Mouse (Mus musculus) forebrain, embryonic 12.5 days (tissue): ENCODE results near the gene Upp2. TPM values are rescaled to one million over a fixed set of nuclear protein-coding genes. Genes with fewer than 3 reads are reported as not detected.

Source experiments
- ATAC-seq: fragments of 200-750 bp; cut with Nextera tagmentation; 2 replicates; pipeline ENCODE4 v1.8.0; 2017; ENCODE audit warnings: moderate TSS enrichment; ENCODE audit not compliant: low FRiP score
- H3K27ac ChIP-seq: fragments of 300-500 bp; sonication (generic); 2 replicates; pipeline ENCODE4 v1.5.1; 2016; ENCODE audit warnings: mild to moderate bottlenecking
- H3K27me3 ChIP-seq: fragments of 300-500 bp; sonication (generic); 2 replicates; pipeline ENCODE4 v1.6.1; 2016; ENCODE audit warnings: mild to moderate bottlenecking
- H3K36me3 ChIP-seq: fragments of 300-500 bp; sonication (generic); replicated peaks from 2 replicates; pipeline ENCODE4 v1.6.1; 2016; ENCODE audit warnings: mild to moderate bottlenecking
- H3K4me1 ChIP-seq: fragments of 300-500 bp; sonication (generic); 2 replicates; pipeline ENCODE4 v1.6.1; 2016
- H3K4me2 ChIP-seq: fragments of 300-500 bp; sonication (generic); 2 replicates; pipeline ENCODE4 v1.6.1; 2016; ENCODE audit warnings: mild to moderate bottlenecking, moderate library complexity
- H3K4me3 ChIP-seq: fragments of 300-500 bp; sonication (generic); replicated peaks from 2 replicates; pipeline ENCODE4 v1.5.1; 2016; ENCODE audit warnings: mild to moderate bottlenecking
- H3K9ac ChIP-seq: fragments of 300-500 bp; sonication (generic); 2 replicates; pipeline ENCODE4 v1.6.1; 2016; ENCODE audit warnings: mild to moderate bottlenecking
- H3K9me3 ChIP-seq: fragments of 300-500 bp; sonication (generic); 2 replicates; pipeline ENCODE4 v1.6.1; 2016
- WGBS: fragments of 180-500 bp; shearing (Covaris S2); methylation state at CpG from one replicate; pipeline ENCODE4 v1.1.7; 2016; 5-methylcytosine and 5-hydroxymethylcytosine counted together
- polyA plus RNA-seq: library from polyadenylated mRNA; unstranded; fragments of >200 nt; fragmentation: Nextera tagmentation; extraction: Ambion mirVana; gene quantifications from 2 replicates; pipeline ENCODE4 v1.2.1, GENCODE M21; 2016

Upp2 gene
- polyA plus RNA-seq, 1 experiment from 2014 or later, result 7.5 TPM

DNA sequence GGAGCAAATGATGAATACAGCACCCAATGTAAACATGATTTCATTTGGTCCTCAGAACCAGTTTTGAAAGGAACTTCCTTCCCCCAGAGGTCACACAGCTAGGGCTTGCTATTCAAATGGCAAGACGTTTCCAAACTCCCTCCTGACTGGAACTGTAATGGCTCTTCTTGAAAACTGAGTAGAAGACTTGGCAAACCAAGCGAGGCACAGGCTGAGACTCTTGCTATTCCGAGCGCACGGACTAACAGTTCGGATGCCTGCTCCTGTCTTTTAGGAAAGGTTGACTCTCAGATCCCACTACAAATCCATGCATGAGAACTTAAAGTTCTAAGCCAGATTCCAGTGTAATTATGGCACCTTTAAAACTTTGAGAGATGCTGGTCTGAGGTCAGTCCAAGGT is 136.5 kb downstream of the Upp2 start:
- no peaks in the 10 kb centered on the region for H3K36me3 ChIP-seq
- no peak overlapping the region for H3K4me2 ChIP-seq
- 90% methylated on average over 6 of the region's 6 CpGs for WGBS
- H3K9ac ChIP-seq, result no peak overlapping the region
- no peaks in the 10 kb centered on the region for H3K27me3 ChIP-seq
- peaks cover 2% of the 10 kb centered on the region for H3K4me1 ChIP-seq
- no peaks in the 10 kb centered on the region for H3K9me3 ChIP-seq
- ATAC-seq, result no peak
- H3K27ac ChIP-seq, result no peak overlapping the region
- no peak overlapping the region for H3K4me3 ChIP-seq

- Histone ChIP-seq H3K27ac (no peak overlapping the region), H3K36me3 (no peaks in the 10 kb centered on the region), H3K4me3 (no peak overlapping the region), H3K27me3 (no peaks in the 10 kb centered on the region), H3K9ac (no peak overlapping the region), H3K4me1 (peaks cover 2% of the 10 kb centered on the region), H3K4me2 (no peak overlapping the region), H3K9me3 (no peaks in the 10 kb centered on the region)
- ATAC-seq, result no peak
- 93% methylated on average over 3 of the region's 3 CpGs for WGBS
Measured at GRCm38 (mm10) chr2:58704576-58704975, 137.5 kb downstream of the Upp2 start.

GRCm38 (mm10) chr2:58707676-58708075 is 140.6 kb downstream of the Upp2 start:
- ATAC-seq, result no peak
- Histone ChIP-seq H3K4me2 (no peak overlapping the region), H3K4me1 (peaks cover 2% of the 10 kb centered on the region), H3K27me3 (no peaks in the 10 kb centered on the region), H3K4me3 (no peak overlapping the region), H3K27ac (no peak overlapping the region), H3K9ac (no peak overlapping the region), H3K36me3 (no peaks in the 10 kb centered on the region), H3K9me3 (no peaks in the 10 kb centered on the region)
- 85% methylated on average over 3 of the region's 3 CpGs for WGBS

DNA sequence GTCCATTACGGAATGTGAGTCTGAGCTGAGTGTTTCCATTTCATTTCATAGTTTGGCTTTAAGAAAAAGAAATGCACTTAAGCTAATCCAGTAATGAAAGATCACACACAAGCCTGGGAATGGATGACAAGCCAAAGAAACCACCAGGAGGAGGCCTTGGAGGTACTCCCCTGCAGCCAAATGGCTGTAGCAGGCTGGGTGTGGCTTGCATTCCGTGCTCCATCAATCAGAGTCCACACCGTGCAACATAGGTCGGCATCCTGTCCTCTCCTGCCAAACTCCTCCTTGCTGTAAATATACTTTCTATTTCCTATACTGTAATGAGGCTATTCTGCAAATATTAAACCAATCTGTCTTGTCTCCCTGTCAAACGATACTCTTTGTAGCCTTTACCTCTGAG is 143.1 kb downstream of the Upp2 start:
- no peaks in the 10 kb centered on the region for H3K9me3 ChIP-seq
- WGBS, result 87% methylated on average over 5 of the region's 5 CpGs
- no peak overlapping the region for H3K4me3 ChIP-seq
- no peaks in the 10 kb centered on the region for H3K36me3 ChIP-seq
- H3K27ac ChIP-seq, result no peak overlapping the region
- peaks cover 2% of the 10 kb centered on the region for H3K4me1 ChIP-seq
- H3K4me2 ChIP-seq, result no peak overlapping the region
- no peaks in the 10 kb centered on the region for H3K27me3 ChIP-seq
- ATAC-seq, result no peak
- H3K9ac ChIP-seq, result no peak overlapping the region

DNA sequence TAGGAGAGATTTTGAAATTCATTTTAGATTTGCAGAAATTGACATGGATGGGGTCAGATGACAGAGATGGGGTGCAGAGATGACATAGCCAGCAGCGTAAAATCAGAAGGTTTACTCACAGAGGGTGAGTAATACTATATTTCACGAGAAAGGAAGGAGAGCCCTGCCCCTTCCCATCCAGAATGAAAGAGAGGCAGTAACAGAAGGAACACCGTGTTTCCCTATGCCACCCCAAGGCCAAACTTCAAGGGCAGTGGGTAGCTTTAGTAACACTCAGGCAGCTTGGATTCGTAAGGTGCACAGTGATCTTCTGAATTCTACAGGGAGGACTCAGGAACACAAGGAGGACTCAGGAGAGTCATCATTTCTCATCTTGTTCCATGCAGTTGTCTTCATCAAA is 144.0 kb downstream of the Upp2 start:
- H3K4me3 ChIP-seq, result no peak overlapping the region
- no peak overlapping the region for H3K27ac ChIP-seq
- H3K27me3 ChIP-seq, result no peaks in the 10 kb centered on the region
- ATAC-seq, result no peak
- no peak overlapping the region for H3K4me2 ChIP-seq
- peaks cover 2% of the 10 kb centered on the region for H3K4me1 ChIP-seq
- WGBS, result 87% methylated on average over 4 of the region's 4 CpGs
- H3K9ac ChIP-seq, result no peak overlapping the region
- H3K36me3 ChIP-seq, result no peaks in the 10 kb centered on the region
- no peaks in the 10 kb centered on the region for H3K9me3 ChIP-seq

- Histone ChIP-seq H3K27me3 (no peaks in the 10 kb centered on the region), H3K4me1 (peaks cover 2% of the 10 kb centered on the region), H3K36me3 (no peaks in the 10 kb centered on the region), H3K9ac (no peak overlapping the region), H3K4me3 (no peak overlapping the region), H3K9me3 (no peaks in the 10 kb centered on the region), H3K4me2 (no peak overlapping the region), H3K27ac (no peak overlapping the region)
- 73% methylated on average over 2 of the region's 2 CpGs for WGBS
- ATAC-seq, result no peak
Measured at GRCm38 (mm10) chr2:58711491-58711890, 144.4 kb downstream of the Upp2 start.

- 74% methylated on average over 5 of the region's 5 CpGs for WGBS
- no peak overlapping the region for H3K4me2 ChIP-seq
- H3K36me3 ChIP-seq, result no peaks in the 10 kb centered on the region
- H3K27ac ChIP-seq, result no peak overlapping the region
- ATAC-seq, result no peak
- no peaks in the 10 kb centered on the region for H3K27me3 ChIP-seq
- H3K4me3 ChIP-seq, result no peak overlapping the region
- H3K4me1 ChIP-seq, result peaks cover 2% of the 10 kb centered on the region
- H3K9me3 ChIP-seq, result no peaks in the 10 kb centered on the region
- H3K9ac ChIP-seq, result no peak overlapping the region
Measured at GRCm38 (mm10) chr2:58711935-58712334, 144.8 kb downstream of the Upp2 start.

GRCm38 (mm10) chr2:58717898-58718297 is 150.8 kb downstream of the Upp2 start:
- Histone ChIP-seq H3K9ac (no peak overlapping the region), H3K9me3 (peaks cover 3% of the 10 kb centered on the region; the same call in 1 of the 2 replicates), H3K27me3 (no peaks in the 10 kb centered on the region), H3K4me1 (no peaks in the 10 kb centered on the region), H3K4me2 (no peak overlapping the region), H3K4me3 (no peak overlapping the region), H3K36me3 (no peaks in the 10 kb centered on the region), H3K27ac (no peak overlapping the region)
- no peak for ATAC-seq
- 44% methylated on average over 3 of the region's 3 CpGs for WGBS

DNA sequence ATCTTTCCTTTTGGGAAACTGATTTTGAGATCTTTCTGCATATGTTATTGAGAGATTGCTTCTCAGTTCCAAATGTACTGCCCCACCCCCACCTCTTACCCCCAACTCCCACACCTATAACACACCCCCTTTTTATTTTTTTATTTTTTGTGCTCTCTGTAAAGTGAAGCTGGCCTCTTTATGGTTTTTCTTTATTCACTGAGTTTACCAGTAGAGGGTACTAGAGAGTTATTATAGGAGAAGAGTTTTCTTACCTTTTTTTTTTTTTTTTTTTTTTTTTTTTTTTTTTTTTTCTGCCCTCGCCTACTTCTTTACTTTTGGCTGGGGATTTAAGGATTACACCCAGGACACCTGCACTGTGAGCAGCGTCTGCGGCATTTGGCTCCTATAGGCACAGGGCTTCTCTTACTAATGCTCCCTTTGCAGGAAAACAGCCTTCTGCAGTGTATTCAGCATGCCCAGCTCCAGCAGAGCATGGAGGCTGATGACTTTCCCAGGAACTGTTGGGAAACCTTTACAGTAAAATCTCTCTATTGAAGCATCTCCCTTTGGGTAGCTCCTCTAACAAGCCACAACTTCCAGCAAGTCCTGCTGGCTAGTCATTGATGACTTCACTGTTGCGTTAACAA is 170.2 kb downstream of the Upp2 start:
- no peaks in the 10 kb centered on the region for H3K9me3 ChIP-seq
- H3K9ac ChIP-seq, result no peak overlapping the region
- no peak overlapping the region for H3K4me3 ChIP-seq
- 19% methylated on average over 4 of the region's 4 CpGs for WGBS
- H3K27ac ChIP-seq, result no peak overlapping the region
- H3K36me3 ChIP-seq, result no peaks in the 10 kb centered on the region
- no peak for ATAC-seq
- H3K4me2 ChIP-seq, result no peak overlapping the region
- H3K27me3 ChIP-seq, result no peaks in the 10 kb centered on the region
- no peaks in the 10 kb centered on the region for H3K4me1 ChIP-seq

GRCm38 (mm10) chr2:58741213-58741612 is 174.1 kb downstream of the Upp2 start:
- Histone ChIP-seq H3K4me3 (no peak overlapping the region), H3K27me3 (no peaks in the 10 kb centered on the region), H3K4me2 (no peak overlapping the region), H3K27ac (no peak overlapping the region), H3K4me1 (no peaks in the 10 kb centered on the region), H3K36me3 (no peaks in the 10 kb centered on the region), H3K9ac (no peak overlapping the region), H3K9me3 (no peaks in the 10 kb centered on the region)
- WGBS, result 86% methylated on average over 1 of the region's 1 CpGs
- ATAC-seq, result no peak

DNA sequence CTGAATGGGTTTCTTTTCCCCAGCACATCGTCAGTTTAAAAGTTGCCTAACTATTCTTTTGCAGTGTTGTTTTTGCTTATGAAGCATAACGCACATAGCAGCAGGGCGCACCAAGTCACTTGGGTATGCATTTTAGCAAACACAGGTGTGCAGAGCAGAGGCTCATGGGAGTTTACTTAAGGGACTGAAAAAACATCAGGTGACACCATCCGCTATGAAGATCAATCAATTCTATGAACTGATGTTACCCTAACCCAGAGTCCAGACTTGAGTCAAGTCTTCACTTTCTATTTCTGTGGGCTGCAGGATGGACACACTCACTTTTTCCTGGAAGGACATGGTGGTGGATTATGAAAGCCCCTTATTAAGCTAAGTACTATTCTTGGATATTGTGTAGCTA is 174.9 kb downstream of the Upp2 start:
- Histone ChIP-seq H3K4me3 (no peak overlapping the region), H3K36me3 (no peaks in the 10 kb centered on the region), H3K27me3 (no peaks in the 10 kb centered on the region), H3K4me1 (no peaks in the 10 kb centered on the region), H3K27ac (no peak overlapping the region), H3K9ac (no peak overlapping the region), H3K4me2 (no peak overlapping the region), H3K9me3 (no peaks in the 10 kb centered on the region)
- 90% methylated on average over 4 of the region's 4 CpGs for WGBS
- no peak for ATAC-seq

DNA sequence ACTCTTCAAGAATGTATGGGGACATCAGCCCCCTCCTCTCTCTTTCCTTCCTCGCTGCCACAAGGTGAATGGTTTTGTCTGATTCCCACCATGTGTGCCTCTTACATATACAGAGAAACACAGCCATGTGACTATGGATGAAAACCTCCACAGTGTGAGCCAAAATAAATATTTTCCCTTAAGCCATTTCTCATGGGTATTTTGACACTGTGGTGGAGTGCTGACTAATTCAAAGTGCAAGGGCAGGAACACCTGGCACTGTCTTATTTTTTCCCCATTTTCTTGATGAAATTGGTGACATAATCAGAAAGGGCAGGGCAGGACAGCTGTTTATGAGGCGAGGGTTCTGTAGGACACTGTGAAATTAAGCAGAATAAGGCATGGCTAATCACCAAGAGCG is 176.3 kb downstream of the Upp2 start:
- 79% methylated on average over 3 of the region's 3 CpGs for WGBS
- Histone ChIP-seq H3K4me3 (no peak overlapping the region), H3K9ac (no peak overlapping the region), H3K27me3 (no peaks in the 10 kb centered on the region), H3K4me2 (no peak overlapping the region), H3K4me1 (no peaks in the 10 kb centered on the region), H3K9me3 (no peaks in the 10 kb centered on the region), H3K27ac (no peak overlapping the region), H3K36me3 (no peaks in the 10 kb centered on the region)
- ATAC-seq, result no peak

DNA sequence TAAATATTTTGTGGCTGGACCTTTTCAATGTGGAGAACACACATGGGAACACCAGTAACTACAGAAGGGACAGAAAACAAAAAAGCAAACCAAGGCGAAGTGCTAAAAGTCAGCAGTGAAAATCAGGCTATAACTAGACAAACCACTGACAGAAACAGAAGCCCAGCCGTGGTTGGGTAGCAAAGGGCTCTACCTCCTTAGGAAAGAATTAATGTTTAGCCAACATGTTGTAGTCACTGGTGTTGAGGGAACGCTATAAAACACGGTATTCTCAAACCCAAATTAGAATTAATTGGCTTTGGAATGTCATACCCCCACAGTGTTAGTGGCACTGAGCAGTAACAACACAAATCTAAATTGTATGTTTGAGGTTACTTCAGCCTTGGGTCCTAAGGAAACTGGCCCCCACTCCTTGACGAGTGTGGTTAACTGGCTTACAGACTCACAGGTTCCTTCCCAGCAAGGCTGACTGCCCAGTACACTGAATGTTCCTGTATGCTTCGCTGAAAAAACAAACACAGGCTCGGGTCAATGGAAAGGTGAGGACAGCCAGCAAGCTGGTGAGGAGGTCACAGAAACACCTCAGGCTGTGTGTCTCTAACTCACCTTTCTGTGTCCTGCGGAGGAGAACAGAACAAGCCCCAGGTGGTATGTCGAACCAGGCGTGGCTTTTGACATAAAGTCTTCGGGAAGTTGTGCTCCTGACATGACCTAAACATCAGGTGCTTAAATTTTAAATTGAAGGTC is 180.6 kb downstream of the Upp2 start:
- no peak for ATAC-seq
- Histone ChIP-seq H3K27me3 (no peaks in the 10 kb centered on the region), H3K4me1 (no peaks in the 10 kb centered on the region), H3K27ac (no peak overlapping the region), H3K9ac (no peak overlapping the region), H3K4me2 (no peak overlapping the region), H3K4me3 (no peak overlapping the region), H3K36me3 (no peaks in the 10 kb centered on the region), H3K9me3 (no peaks in the 10 kb centered on the region)
- 82% methylated on average over 11 of the region's 11 CpGs for WGBS
